Mouse (Mus musculus) stomach, embryonic 15.5 days (tissue): ENCODE measurements around the gene B3gnt7. TPM values are rescaled to one million over a fixed set of nuclear protein-coding genes. Genes with fewer than 3 reads are reported as not detected.

Experiments
- ATAC-seq: fragments of 200-750 bp; cut with Nextera tagmentation; 2 replicates; pipeline ENCODE4 v1.8.0; 2017; ENCODE audit warnings: low read depth, moderate number of reproducible peaks, moderate TSS enrichment; ENCODE audit not compliant: insufficient read depth, low FRiP score
- H3K27ac ChIP-seq: fragments of 300-500 bp; sonication (generic); 2 replicates; pipeline ENCODE4 v1.5.1; 2015; ENCODE audit warnings: mild to moderate bottlenecking, inconsistent platforms
- H3K27me3 ChIP-seq: fragments of 300-500 bp; sonication (generic); replicated peaks from 2 replicates; pipeline ENCODE4 v1.6.1; 2015; ENCODE audit warnings: inconsistent platforms
- H3K36me3 ChIP-seq: fragments of 300-500 bp; sonication (generic); 2 replicates; pipeline ENCODE4 v1.6.1; 2015; ENCODE audit warnings: inconsistent platforms
- H3K4me1 ChIP-seq: fragments of 300-500 bp; sonication (generic); 2 replicates; pipeline ENCODE4 v1.6.1; 2015; ENCODE audit warnings: inconsistent platforms
- H3K4me2 ChIP-seq: fragments of 300-500 bp; sonication (generic); 2 replicates; pipeline ENCODE4 v1.6.1; 2015; ENCODE audit warnings: mild to moderate bottlenecking, inconsistent platforms
- H3K4me3 ChIP-seq: fragments of 300-500 bp; sonication (generic); replicated peaks from 2 replicates; pipeline ENCODE4 v1.5.1; 2015; ENCODE audit warnings: inconsistent platforms
- H3K9ac ChIP-seq: fragments of 300-500 bp; sonication (generic); 2 replicates; pipeline ENCODE4 v1.6.1; 2015; ENCODE audit warnings: inconsistent platforms
- H3K9me3 ChIP-seq: fragments of 300-500 bp; sonication (generic); 2 replicates; pipeline ENCODE4 v1.6.1; 2016; ENCODE audit warnings: inconsistent platforms
- WGBS: fragments of 180-500 bp; shearing (Covaris S2); methylation state at CpG from one replicate; pipeline ENCODE4 v1.1.7; 2015; 5-methylcytosine and 5-hydroxymethylcytosine counted together
- polyA plus RNA-seq: library from polyadenylated mRNA; unstranded; fragments of >200 nt; fragmentation: Nextera tagmentation; extraction: Ambion mirVana; gene quantifications from 2 replicates; pipeline ENCODE4 v1.2.1, GENCODE M21; 2015

B3gnt7 gene
- 4.6 and 5.5 TPM in 2 replicates for polyA plus RNA-seq

DNA sequence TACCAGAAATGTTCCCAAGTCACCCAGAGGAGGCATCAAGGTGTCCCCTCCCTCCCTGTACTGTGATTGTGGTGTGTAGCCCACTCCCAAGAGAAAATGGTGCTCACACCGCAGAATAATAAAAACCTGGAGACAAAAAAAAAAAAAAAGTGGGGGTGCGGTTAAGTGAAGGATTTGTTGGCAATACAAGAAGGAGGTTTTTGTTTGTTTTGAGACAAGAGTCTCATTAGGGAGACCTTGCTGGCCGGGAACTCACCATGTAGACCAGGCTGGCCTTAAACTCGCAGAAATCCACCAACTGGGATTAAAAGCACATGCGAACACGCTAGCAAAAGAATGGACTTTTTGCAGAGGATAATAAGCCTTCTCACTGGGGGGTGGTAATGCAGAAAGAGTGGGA is at the start of gene B3gnt7:
Gene B3gnt7 (plus strand): TSS at position 301 of the 400 bp plus-strand sequence.
- H3K4me3 ChIP-seq, result peak within 1 kb of the TSS; percentile 64
- WGBS, result 38% methylated on average over 6 of the region's 6 CpGs
- peaks cover 22% of the 10 kb centered on the region for H3K27me3 ChIP-seq
- H3K9me3 ChIP-seq, result no peaks in the 10 kb centered on the region
- peak within 1 kb of the TSS; percentile 68 for H3K9ac ChIP-seq
- H3K4me2 ChIP-seq, result peak within 1 kb of the TSS; percentile 98
- peaks cover 7% of the 10 kb centered on the region; the same call in 1 of the 2 replicates for H3K4me1 ChIP-seq
- no peak within 1 kb of the TSS for H3K27ac ChIP-seq
- no peak for ATAC-seq
- no peaks in the 10 kb centered on the region for H3K36me3 ChIP-seq

GRCm38 (mm10) chr1:86253410-86253809 is 49.2 kb upstream of the B3gnt7 start:
- no peak for ATAC-seq
- H3K4me3 ChIP-seq, result no peak overlapping the region
- H3K27ac ChIP-seq, result no peak overlapping the region
- H3K4me2 ChIP-seq, result no peak overlapping the region
- no peak overlapping the region for H3K9ac ChIP-seq
- H3K9me3 ChIP-seq, result no peaks in the 10 kb centered on the region
- H3K36me3 ChIP-seq, result no peaks in the 10 kb centered on the region
- no peaks in the 10 kb centered on the region for H3K4me1 ChIP-seq
- no peaks in the 10 kb centered on the region for H3K27me3 ChIP-seq
- 77% methylated on average over 8 of the region's 8 CpGs for WGBS

- no peak overlapping the region for H3K9ac ChIP-seq
- no peak overlapping the region for H3K27ac ChIP-seq
- no peaks in the 10 kb centered on the region for H3K36me3 ChIP-seq
- H3K4me2 ChIP-seq, result no peak overlapping the region
- no peaks in the 10 kb centered on the region for H3K27me3 ChIP-seq
- ATAC-seq, result no peak
- no peak overlapping the region for H3K4me3 ChIP-seq
- no peaks in the 10 kb centered on the region for H3K4me1 ChIP-seq
- 60% methylated on average over 4 of the region's 4 CpGs for WGBS
- H3K9me3 ChIP-seq, result no peaks in the 10 kb centered on the region
These were observed 46.3 kb upstream of the B3gnt7 start for GRCm38 (mm10) chr1:86256311-86256710.

DNA sequence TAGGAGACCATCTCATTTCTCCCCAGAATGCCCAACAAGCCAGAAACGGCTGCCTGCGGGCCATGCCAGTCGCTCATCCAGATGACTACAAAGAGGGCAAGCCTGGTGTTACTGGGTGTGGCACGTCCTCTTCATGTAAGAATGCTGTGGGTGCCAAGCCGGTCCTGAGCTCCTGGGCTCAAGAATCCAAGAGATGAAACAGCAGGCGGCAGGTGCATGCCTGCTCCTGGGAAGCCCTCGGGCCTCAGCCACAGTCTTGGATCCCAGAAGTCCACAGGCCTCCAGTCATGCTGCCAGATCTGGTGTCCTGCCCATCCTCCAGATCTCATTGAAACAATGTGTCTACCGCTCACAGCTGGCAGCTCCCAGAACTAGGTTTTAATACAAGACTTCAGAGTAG is 45.4 kb upstream of the B3gnt7 start:
- WGBS, result 88% methylated on average over 8 of the region's 8 CpGs
- Histone ChIP-seq H3K4me2 (no peak overlapping the region), H3K27me3 (no peaks in the 10 kb centered on the region), H3K36me3 (no peaks in the 10 kb centered on the region), H3K27ac (no peak overlapping the region), H3K9ac (no peak overlapping the region), H3K9me3 (no peaks in the 10 kb centered on the region), H3K4me3 (no peak overlapping the region), H3K4me1 (no peaks in the 10 kb centered on the region)
- no peak for ATAC-seq

DNA sequence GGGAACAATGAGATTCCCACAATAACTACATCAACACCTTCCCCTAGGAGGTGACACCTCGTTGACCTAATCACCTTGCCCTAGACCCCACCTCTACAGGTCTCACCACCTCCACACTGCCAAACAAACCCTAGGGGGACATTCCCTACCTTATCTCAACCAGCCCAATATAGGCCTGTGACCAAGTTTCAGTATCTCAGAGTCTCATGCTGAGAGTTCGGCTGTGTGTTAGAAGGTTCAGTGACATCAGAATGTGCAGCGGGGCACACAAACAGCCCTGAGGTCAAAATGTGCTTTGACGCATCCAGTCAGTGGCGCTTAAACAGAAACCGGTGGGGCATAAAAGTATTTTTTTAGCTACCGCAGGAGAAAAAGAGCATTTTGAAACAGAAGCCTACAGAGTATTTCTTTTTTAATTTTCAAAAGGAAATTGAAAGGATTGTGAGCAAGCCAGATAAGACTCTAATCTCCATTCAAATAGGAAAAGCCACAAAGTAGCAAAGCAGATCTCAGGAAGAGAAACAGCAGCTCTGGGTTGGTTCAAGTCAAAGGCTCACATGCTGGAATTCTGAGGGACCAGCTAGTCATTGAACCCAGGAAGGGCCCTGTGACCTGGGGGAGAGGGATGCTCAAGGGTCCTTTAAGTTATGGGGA is 44.3 kb upstream of the B3gnt7 start:
- Histone ChIP-seq H3K36me3 (no peaks in the 10 kb centered on the region), H3K27me3 (no peaks in the 10 kb centered on the region), H3K4me1 (no peaks in the 10 kb centered on the region), H3K9me3 (no peaks in the 10 kb centered on the region), H3K4me2 (no peak overlapping the region), H3K4me3 (no peak overlapping the region), H3K27ac (no peak overlapping the region), H3K9ac (no peak overlapping the region)
- WGBS, result 73% methylated on average over 7 of the region's 7 CpGs
- ATAC-seq, result no peak

DNA sequence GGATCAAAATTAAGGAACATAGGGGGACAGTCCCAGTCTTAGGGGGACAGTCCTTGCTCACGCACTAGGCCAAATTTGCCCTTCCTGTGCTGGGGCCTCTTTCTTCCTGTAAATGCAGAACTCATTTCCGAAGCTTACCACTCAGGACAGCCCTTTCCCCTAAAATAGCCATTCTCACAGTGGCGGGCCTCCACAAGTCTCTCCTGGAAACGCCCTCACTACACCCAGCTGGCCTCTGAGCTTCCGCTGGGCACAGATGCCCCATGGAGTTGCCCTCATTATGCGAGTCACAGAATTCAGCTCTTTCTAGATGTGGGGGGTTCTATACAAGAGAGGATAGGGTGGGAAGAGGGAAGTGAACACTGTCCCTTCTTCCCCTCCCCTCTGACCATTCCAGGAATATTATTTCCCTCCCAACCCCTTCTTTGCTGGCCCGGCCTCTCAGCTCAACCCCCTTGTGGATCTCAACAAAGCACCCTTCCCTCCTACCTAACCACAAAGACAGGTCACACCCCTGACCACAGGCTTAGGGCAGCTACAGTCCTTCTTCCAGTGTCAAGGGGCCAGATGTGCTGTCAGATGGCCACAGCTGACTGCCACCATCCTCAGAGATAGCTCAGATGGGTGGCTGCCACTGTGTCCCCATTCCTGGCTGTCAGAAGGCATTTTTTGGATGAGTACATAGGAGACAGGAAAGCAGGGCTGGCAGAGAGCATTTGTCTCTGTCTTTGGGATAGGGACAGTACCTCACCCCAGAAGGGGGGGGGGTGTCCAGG is 38.9 kb upstream of the B3gnt7 start:
- 0 out of 2 replicates have a peak, but pooled peaks have one; percentile 18 for ATAC-seq
- no peak overlapping the region for H3K27ac ChIP-seq
- H3K36me3 ChIP-seq, result no peaks in the 10 kb centered on the region
- no peak overlapping the region for H3K9ac ChIP-seq
- no peak overlapping the region for H3K4me3 ChIP-seq
- 71% methylated on average over 7 of the region's 7 CpGs for WGBS
- no peaks in the 10 kb centered on the region for H3K9me3 ChIP-seq
- no peak overlapping the region for H3K4me2 ChIP-seq
- H3K27me3 ChIP-seq, result no peaks in the 10 kb centered on the region
- H3K4me1 ChIP-seq, result no peaks in the 10 kb centered on the region

DNA sequence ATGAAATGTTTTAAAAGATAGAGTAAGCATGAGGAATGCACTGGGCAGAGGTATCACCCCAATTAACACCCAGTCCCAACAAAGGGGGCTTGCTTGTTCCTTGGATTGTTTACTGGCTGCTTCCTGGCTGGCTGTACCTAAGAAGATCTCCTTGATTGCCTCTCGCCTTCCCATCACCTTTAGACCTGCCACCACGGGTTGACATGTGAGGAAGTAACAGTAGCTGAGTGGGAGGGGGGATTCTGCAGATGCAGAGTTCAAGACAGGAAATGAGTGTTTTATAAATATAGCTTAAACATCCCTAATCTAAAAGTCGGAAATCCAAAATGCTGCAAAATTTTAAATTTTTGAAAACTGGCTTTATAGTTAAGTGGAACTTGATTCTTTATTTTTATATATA is 37.6 kb upstream of the B3gnt7 start:
- H3K36me3 ChIP-seq, result no peaks in the 10 kb centered on the region
- no peak overlapping the region for H3K4me2 ChIP-seq
- H3K9ac ChIP-seq, result no peak overlapping the region
- no peak for ATAC-seq
- H3K27me3 ChIP-seq, result no peaks in the 10 kb centered on the region
- H3K27ac ChIP-seq, result no peak overlapping the region
- H3K9me3 ChIP-seq, result no peaks in the 10 kb centered on the region
- no peak overlapping the region for H3K4me3 ChIP-seq
- H3K4me1 ChIP-seq, result no peaks in the 10 kb centered on the region
- WGBS, result 40% methylated on average over 3 of the region's 3 CpGs

- 79% methylated on average over 9 of the region's 9 CpGs for WGBS
- peak; percentile 22; the same call in 1 of the 2 replicates for ATAC-seq
- H3K27ac ChIP-seq, result no peak overlapping the region
These were observed 34.0 kb upstream of the B3gnt7 start for GRCm38 (mm10) chr1:86268492-86269189.

DNA sequence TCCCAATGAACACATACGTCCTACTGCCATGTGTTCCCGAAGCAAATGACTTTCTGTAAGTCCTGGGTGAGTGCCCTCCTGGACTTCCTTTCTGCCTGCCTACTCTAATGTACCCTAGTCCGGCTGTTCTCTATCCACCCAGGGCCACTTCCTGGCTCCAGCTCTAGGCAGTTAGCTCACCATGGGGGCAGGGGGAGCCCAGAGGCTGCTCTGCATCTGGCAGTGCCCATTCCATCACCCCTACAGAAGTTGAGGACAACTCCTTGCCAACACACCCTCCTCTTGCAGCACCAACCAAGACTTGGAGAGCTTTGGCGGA is 33.5 kb upstream of the B3gnt7 start:
- Histone ChIP-seq H3K27me3 (no peaks in the 10 kb centered on the region), H3K4me3 (no peak overlapping the region), H3K36me3 (no peaks in the 10 kb centered on the region), H3K27ac (no peak overlapping the region), H3K4me1 (no peaks in the 10 kb centered on the region), H3K4me2 (no peak overlapping the region), H3K9me3 (no peaks in the 10 kb centered on the region), H3K9ac (no peak overlapping the region)
- no peak for ATAC-seq
- WGBS, result 69% methylated on average over 4 of the region's 4 CpGs

More at GRCm38 (mm10) chr1:86268492-86269189, 34.0 kb upstream of the B3gnt7 start:
- Histone ChIP-seq H3K4me2 (no peak overlapping the region), H3K9me3 (no peaks in the 10 kb centered on the region), H3K9ac (no peak overlapping the region), H3K4me3 (no peak overlapping the region), H3K36me3 (no peaks in the 10 kb centered on the region), H3K4me1 (no peaks in the 10 kb centered on the region), H3K27me3 (no peaks in the 10 kb centered on the region)

DNA sequence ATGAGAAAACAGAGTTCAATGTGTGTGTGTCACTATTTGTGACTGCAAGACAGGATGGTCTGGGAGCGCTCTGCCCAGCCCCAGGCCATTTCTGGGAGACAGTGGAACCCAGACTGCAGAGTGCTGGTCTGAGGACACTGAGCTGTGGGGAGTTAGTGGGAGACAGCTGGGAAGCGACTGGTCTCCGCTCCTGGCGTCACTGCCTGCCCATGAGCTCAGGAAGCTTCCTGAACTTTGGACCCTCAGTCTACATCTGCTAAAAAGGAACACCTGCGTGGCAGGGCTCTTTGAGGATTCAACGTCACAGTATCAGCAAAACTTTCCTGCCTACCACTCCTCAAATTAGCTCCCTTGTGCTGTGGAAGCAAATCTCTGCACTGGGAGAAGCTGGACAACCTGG is 30.9 kb upstream of the B3gnt7 start:
- ATAC-seq, result no peak
- H3K9me3 ChIP-seq, result no peaks in the 10 kb centered on the region
- H3K4me1 ChIP-seq, result no peaks in the 10 kb centered on the region
- no peak overlapping the region for H3K4me2 ChIP-seq
- H3K9ac ChIP-seq, result no peak overlapping the region
- no peak overlapping the region for H3K4me3 ChIP-seq
- 63% methylated on average over 6 of the region's 6 CpGs for WGBS
- no peaks in the 10 kb centered on the region for H3K36me3 ChIP-seq
- H3K27ac ChIP-seq, result no peak overlapping the region
- no peaks in the 10 kb centered on the region for H3K27me3 ChIP-seq

DNA sequence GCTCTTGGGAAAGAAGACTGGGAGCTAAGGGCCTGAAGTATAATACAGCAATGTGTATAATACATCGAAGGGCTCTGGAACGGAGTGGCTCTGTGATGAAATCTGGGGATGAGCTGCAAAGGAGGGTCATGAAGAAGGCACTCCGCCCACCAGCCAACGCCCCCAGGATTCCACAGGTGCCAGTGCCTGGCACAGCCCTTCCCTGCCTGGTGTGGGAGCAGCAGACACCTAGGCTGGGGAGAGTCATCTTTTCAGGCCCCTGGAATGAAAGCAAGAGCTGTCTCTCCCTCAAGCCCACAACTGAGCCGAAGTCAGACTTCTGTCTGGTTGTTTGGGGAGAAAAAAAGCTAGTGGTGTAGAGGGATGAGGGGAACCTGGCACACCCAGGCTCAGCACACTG is 25.6 kb upstream of the B3gnt7 start:
- H3K27ac ChIP-seq, result no peak overlapping the region; the same call in 1 of the 2 replicates
- H3K4me1 ChIP-seq, result no peaks in the 10 kb centered on the region
- H3K9me3 ChIP-seq, result no peaks in the 10 kb centered on the region
- 79% methylated on average over 5 of the region's 5 CpGs for WGBS
- peak; percentile 9; the same call in 1 of the 2 replicates for ATAC-seq
- H3K4me2 ChIP-seq, result no peak overlapping the region
- no peaks in the 10 kb centered on the region for H3K36me3 ChIP-seq
- H3K9ac ChIP-seq, result no peak overlapping the region
- H3K27me3 ChIP-seq, result no peaks in the 10 kb centered on the region
- H3K4me3 ChIP-seq, result no peak overlapping the region
